Comparison of ENCODE assay signal across 8 mouse cellular contexts in the genomic region with DNA sequence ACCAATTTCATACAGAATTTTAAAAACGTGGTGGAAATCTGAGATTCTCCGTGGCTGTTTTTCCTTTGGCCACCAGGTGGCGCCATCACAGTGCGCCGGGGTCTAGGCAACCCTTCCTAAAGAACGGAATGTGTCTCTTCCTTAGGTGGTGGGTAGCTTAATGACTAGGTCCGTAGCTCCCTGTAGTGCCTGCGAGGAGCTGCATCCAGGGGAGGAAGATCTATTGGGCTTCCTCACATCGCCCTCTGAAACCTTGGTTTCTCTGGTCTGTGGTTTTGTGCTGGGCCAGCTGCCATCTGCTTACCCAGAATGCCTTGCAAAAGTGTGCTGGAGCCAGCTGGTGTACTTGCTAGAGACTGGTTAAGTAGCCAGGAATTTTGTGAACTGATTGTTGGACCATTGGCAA.
DNase-seq lines count a peak whose midpoint lies in the region; ATAC-seq and TF ChIP-seq lines count a peak whose summit lies in the region.

No protein-coding gene starts in this region.

- no peak overlapping the region for H3K27ac ChIP-seq in lung, embryonic 14.5 days (ENCODE audit: low read depth)

- peak; percentile 27 to 70; a peak in 3 of 4 replicates for ATAC-seq in hematopoietic stem cell, adult 5-6 weeks (replicated peaks in 1 of 2; ENCODE audit: insufficient read depth in 1 of 2, low FRiP score in 2 of 2, low TSS enrichment in 1 of 2, low read depth in 1 of 2, poor library complexity in 2 of 2, severe bottlenecking in 2 of 2)
- peak; percentile 71; the same call in 1 of the 2 replicates for ATAC-seq in lung, embryonic 14.5 days (ENCODE audit: insufficient read depth)
- ATAC-seq in erythroblast, adult 5-6 weeks (replicated peaks; ENCODE audit: low FRiP score, poor library complexity, severe bottlenecking): no peak

- H3K4me1 ChIP-seq in lung, embryonic 14.5 days (ENCODE audit: insufficient read depth): no peaks in the 10 kb centered on the region

- H3K9ac ChIP-seq in lung, embryonic 14.5 days: no peak overlapping the region

- H3K9me3 ChIP-seq in lung, embryonic 14.5 days (ENCODE audit: low read depth, low read length): no peaks in the 10 kb centered on the region

- H3K4me3 ChIP-seq in lung, embryonic 14.5 days (ENCODE audit: low read depth, low read length): 0 out of 2 replicates have a peak overlapping the region, but pooled peaks have one; percentile 1

- 4% methylated on average over 9 of the region's 9 CpGs for WGBS in lung, embryonic 14.5 days

- H3K27me3 ChIP-seq in lung, embryonic 14.5 days (ENCODE audit: insufficient read depth, low read length): no peaks in the 10 kb centered on the region

- no peaks in the 10 kb centered on the region for H3K36me3 ChIP-seq in lung, embryonic 14.5 days (ENCODE audit: insufficient read depth)

- TF ChIP-seq CTCF in lung, embryonic 14.5 days (IDR thresholded peaks at IDR 0.05; ENCODE audit: low read depth): peak; percentile 93

- peak overlapping the region; percentile 42 for H3K4me2 ChIP-seq in lung, embryonic 14.5 days

- DNase-seq in R1 (ENCODE audit: low read depth, low spot score): peak; percentile 76
- DNase-seq in cerebellum, adult 8-10 months: peak; percentile 58
- DNase-seq in frontal cortex, adult 2 months (ENCODE audit: extremely low spot score in 1 of 2, low spot score in 1 of 2): peak; percentile 47 to 86
- peak; percentile 77 for DNase-seq in layer of hippocampus, adult 9-10 months (ENCODE audit: low spot score)
- peak; percentile 82 for DNase-seq in lung, embryonic 14.5 days
- DNase-seq in retina, postnatal 1 day: peak; percentile 82
